Mouse (Mus musculus): Measurements from ENCODE around the gene Pyy. TPM values are rescaled to one million over a fixed set of nuclear protein-coding genes. Genes with fewer than 3 reads are reported as not detected.
A peak's percentile ranks its signal among the peaks of the same experiment; 100 is the strongest.

Gene Pyy
- total and polyA plus RNA-seq, 3 experiments, result not detected

GRCm38 (mm10) chr11:102102485-102103258 is 5.0 kb downstream of the Pyy start (continued):
- peak; percentile 80 for TF ChIP-seq IRF4 (IDR thresholded peaks at IDR 0.05; ENCODE audit: low read depth, low read length)

DNA sequence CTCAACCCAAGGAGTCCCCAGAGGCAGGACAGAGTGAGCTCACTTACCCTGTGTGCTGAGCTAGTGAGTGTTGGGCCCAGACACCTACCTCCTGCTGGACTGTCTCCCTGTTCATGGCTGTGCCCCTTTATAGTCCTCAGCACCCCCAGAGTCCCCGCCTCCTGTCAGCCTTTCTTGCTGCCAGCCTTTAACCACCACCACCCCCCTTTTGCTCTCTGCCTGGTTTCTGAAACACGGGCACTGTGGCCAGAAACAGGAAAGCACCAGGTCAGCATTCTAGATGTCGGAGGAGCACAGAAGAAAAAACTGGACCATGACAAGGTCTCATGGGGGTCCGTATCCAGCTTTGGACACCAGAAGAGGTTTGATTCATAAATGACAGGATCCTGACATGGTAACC is 6.4 kb downstream of the Pyy start, which contains the start of gene Ppy:
Ppy (minus strand) TSS at position 101 of the 400 bp plus-strand sequence.
- DNase-seq (ENCODE audit: extremely low read depth), result no peak
- 0 out of 2 replicates have a peak within 1 kb of the TSS, but pooled peaks have one; percentile 30 for H3K4me2 ChIP-seq (ENCODE audit: insufficient read depth, low read depth, poor library complexity, severe bottlenecking)

DNA sequence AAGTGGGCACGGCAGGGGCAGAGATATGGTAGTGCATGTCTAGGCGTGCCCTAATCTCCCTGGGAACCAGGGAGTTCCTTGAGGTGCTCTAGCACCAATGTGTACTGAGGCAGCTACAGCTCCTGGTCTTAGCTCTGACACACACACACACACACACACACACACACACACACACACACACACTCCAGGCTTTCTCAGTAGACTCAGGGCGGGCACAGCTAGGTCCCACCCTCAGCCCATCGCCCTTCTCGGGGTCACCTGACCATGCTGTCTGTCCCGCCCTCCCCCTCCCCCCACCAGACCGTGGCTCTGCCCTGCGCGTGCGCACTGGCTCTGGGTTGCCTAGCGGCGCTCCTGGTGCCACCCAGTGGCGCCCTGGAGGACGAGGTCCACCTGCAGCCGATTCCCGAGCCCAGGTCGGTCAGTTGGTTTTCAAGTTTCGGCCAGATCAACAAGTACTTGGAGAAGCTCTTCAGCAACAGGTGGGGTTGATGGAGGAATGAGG is 10.7 kb downstream of the Pyy start:
- no peak overlapping the region for H3K9ac ChIP-seq (ENCODE audit: insufficient read depth, low read depth)
- H3K9me3 ChIP-seq (replicated peaks; ENCODE audit: low read length), result no peaks in the 10 kb centered on the region
- H3K36me3 ChIP-seq (replicated peaks in 1 of 2; ENCODE audit: control insufficient read depth in 1 of 2, insufficient read depth in 1 of 2, low read length in 1 of 2), result no peaks in the 10 kb centered on the region
- dilution Hi-C loops (cut with MboI; ENCODE audit: extremely low pct_ligation_motif_present, extremely low pct_unique_long_range_greater_than_20kb, low sequenced_read_pairs) (no loop called here), in situ Hi-C loops (cut with MboI; ENCODE audit: low pct_ligation_motif_present, low pct_unique_long_range_greater_than_20kb, low sequenced_read_pairs) (loop anchor here (5.0 kb wide), 1 partner anchor 35 kb away; no protein-coding TSS in a partner anchor)
- no peak overlapping the region for H3K27ac ChIP-seq (ENCODE audit: insufficient read depth, low read depth)
- H3K79me2 ChIP-seq (replicated peaks; ENCODE audit: control insufficient read depth, extremely low read depth, insufficient read depth, poor library complexity, severe bottlenecking), result no peaks in the 10 kb centered on the region
- peaks cover 97% of the 10 kb centered on the region for H3K27me3 ChIP-seq (replicated peaks)
- H3K4me2 ChIP-seq (ENCODE audit: insufficient read depth, low read depth, poor library complexity, severe bottlenecking), result peak overlapping the region; percentile 52
- peak; percentile 83 for DNase-seq (ENCODE audit: extremely low read depth)
- H3K4me3 ChIP-seq (replicated peaks in 1 of 3; ENCODE audit: low read depth in 2 of 3, low read length in 2 of 3, poor library complexity in 1 of 3), result no peak overlapping the region
- H3K4me1 ChIP-seq (ENCODE audit: control insufficient read depth in 1 of 2, insufficient read depth in 2 of 2), result peaks cover 11 to 18% of the 10 kb centered on the region in 2 experiments
- TF ChIP-seq USF2 (conservative IDR thresholded peaks at IDR 0.05; ENCODE audit: low read depth, low read length) (peak; percentile 78), RCOR1 (conservative IDR thresholded peaks at IDR 0.05; ENCODE audit: low read depth, low read length) (no peak), SMC3 (IDR thresholded peaks at IDR 0.05; ENCODE audit: low read depth, low read length) (peak; percentile 83), MEF2A (IDR thresholded peaks at IDR 0.05; ENCODE audit: borderline replicate concordance, low read depth, low read length) (0 out of 2 replicates have a peak, but pooled peaks have one; percentile 43), POLR2A (IDR thresholded peaks at IDR 0.05; ENCODE audit: low read depth, low read length) (peak; percentile 62), ZNF384 (IDR thresholded peaks at IDR 0.05; ENCODE audit: low read depth, low read length) (no peak), POLR2AphosphoS2 (IDR thresholded peaks at IDR 0.05; ENCODE audit: low read depth, low read length) (no peak), CTCF (conservative IDR thresholded peaks at IDR 0.05 in 1 of 2, IDR thresholded peaks at IDR 0.05 in 1 of 2; ENCODE audit: low read depth in 2 of 2, low read length in 2 of 2) (peak in 1 of 2 experiments; percentile 85; a peak in 2 of 4 replicates), TBP (conservative IDR thresholded peaks at IDR 0.05; ENCODE audit: low read depth, low read length) (no peak), BHLHE40 (IDR thresholded peaks at IDR 0.05; ENCODE audit: low read depth, low read length) (peak; percentile 76), GABPA (IDR thresholded peaks at IDR 0.05; ENCODE audit: insufficient replicate concordance, low read depth, low read length) (no peak), ZMIZ1 (IDR thresholded peaks at IDR 0.05; ENCODE audit: low read depth, low read length) (no peak), E2F4 (IDR thresholded peaks at IDR 0.05; ENCODE audit: insufficient replicate concordance, low read depth, low read length) (no peak), MAZ (IDR thresholded peaks at IDR 0.05; ENCODE audit: low read depth, low read length) (no peak), MAFK (IDR thresholded peaks at IDR 0.05; ENCODE audit: insufficient replicate concordance, low read length) (no peak), JUN (IDR thresholded peaks at IDR 0.05; ENCODE audit: insufficient read depth, low read depth, low read length) (no peak), HCFC1 (IDR thresholded peaks at IDR 0.05; ENCODE audit: low read depth, low read length) (peak; percentile 49), MXI1 (IDR thresholded peaks at IDR 0.05; ENCODE audit: low read depth, low read length) (no peak), IRF4 (IDR thresholded peaks at IDR 0.05; ENCODE audit: low read depth, low read length) (peak; percentile 70; the same call in 1 of the 2 replicates), TCF12 (IDR thresholded peaks at IDR 0.05; ENCODE audit: low read depth, low read length) (no peak; the same call in 1 of the 2 replicates), NELFE (IDR thresholded peaks at IDR 0.05; ENCODE audit: low read depth, low read length) (0 out of 2 replicates have a peak, but pooled peaks have one; percentile 14), PAX5 (IDR thresholded peaks at IDR 0.05; ENCODE audit: low read length) (no peak), KAT2A (IDR thresholded peaks at IDR 0.05; ENCODE audit: insufficient replicate concordance, low read length) (no peak), RAD21 (IDR thresholded peaks at IDR 0.05; ENCODE audit: low read depth, low read length) (peak; percentile 36), ETS1 (conservative IDR thresholded peaks at IDR 0.05; ENCODE audit: low read depth, low read length) (no peak), UBTF (IDR thresholded peaks at IDR 0.05; ENCODE audit: low read depth, low read length) (no peak), USF1 (IDR thresholded peaks at IDR 0.05; ENCODE audit: low read depth, low read length) (peak; percentile 91)

More for the DNA sequence above, 6.4 kb downstream of the Pyy start, which contains the start of gene Ppy:
- H3K27me3 ChIP-seq (replicated peaks), result peaks cover 93% of the 10 kb centered on the region
- no peaks in the 10 kb centered on the region for H3K9me3 ChIP-seq (replicated peaks; ENCODE audit: low read length)
- TF ChIP-seq MAFK (IDR thresholded peaks at IDR 0.05; ENCODE audit: insufficient replicate concordance, low read length) (no peak), ZC3H11A (IDR thresholded peaks at IDR 0.05; ENCODE audit: low read depth, low read length) (no peak)
- no peaks in the 10 kb centered on the region for H3K36me3 ChIP-seq (replicated peaks in 1 of 2; ENCODE audit: control insufficient read depth in 1 of 2, insufficient read depth in 1 of 2, low read length in 1 of 2)
- dilution Hi-C loops (cut with MboI; ENCODE audit: extremely low pct_ligation_motif_present, extremely low pct_unique_long_range_greater_than_20kb, low sequenced_read_pairs) (no loop called here), in situ Hi-C loops (cut with MboI; ENCODE audit: low pct_ligation_motif_present, low pct_unique_long_range_greater_than_20kb, low sequenced_read_pairs) (loop anchor here (5.0 kb wide), 1 partner anchor 36 kb away; no protein-coding TSS in a partner anchor)
- no peaks in the 10 kb centered on the region for H3K79me2 ChIP-seq (replicated peaks; ENCODE audit: control insufficient read depth, extremely low read depth, insufficient read depth, poor library complexity, severe bottlenecking)
- no peak within 1 kb of the TSS for H3K27ac ChIP-seq (ENCODE audit: insufficient read depth, low read depth)
- peaks cover 14 to 28% of the 10 kb centered on the region in 2 experiments for H3K4me1 ChIP-seq (ENCODE audit: control insufficient read depth in 1 of 2, insufficient read depth in 2 of 2)
- no peak within 1 kb of the TSS for H3K9ac ChIP-seq (ENCODE audit: insufficient read depth, low read depth)
- H3K4me3 ChIP-seq (replicated peaks in 1 of 3; ENCODE audit: low read depth in 2 of 3, low read length in 2 of 3, poor library complexity in 1 of 3), result no peak within 1 kb of the TSS
